Mouse (Mus musculus) cerebellum, adult 18-20 months (tissue): ENCODE measurements around the gene Creg1.
"Not testable (repeated sequence)": the region's sequence is repeated elsewhere in the genome, so short reads cannot be mapped to it uniquely, and the experiment has no call there.

ENCODE experiments used
- DNase-seq, 2 experiments: peaks; one replicate each; pipeline ENCODE4 v3.0.0; 2021

The Creg1 gene

DNA sequence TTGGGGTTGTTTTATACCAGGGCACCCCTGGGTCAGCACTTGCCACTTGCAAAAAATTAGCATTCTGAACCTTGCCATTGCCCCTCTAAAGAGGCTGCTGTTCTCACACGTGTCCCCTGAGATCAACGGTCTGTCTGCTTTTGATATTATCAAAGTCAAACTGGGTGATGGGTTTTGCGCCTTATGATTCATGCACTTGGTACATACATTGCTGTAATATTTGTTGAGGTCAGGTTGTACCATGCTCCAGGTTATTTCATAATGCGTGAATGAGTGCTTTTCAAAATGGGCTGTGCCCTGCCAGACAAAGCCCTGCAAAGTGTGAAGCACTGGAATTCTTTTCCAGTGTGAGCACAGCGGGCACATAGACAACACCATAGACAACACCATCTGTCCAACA lies 11.7 kb upstream of the Creg1 start:
- DNase-seq: no peak

DNA sequence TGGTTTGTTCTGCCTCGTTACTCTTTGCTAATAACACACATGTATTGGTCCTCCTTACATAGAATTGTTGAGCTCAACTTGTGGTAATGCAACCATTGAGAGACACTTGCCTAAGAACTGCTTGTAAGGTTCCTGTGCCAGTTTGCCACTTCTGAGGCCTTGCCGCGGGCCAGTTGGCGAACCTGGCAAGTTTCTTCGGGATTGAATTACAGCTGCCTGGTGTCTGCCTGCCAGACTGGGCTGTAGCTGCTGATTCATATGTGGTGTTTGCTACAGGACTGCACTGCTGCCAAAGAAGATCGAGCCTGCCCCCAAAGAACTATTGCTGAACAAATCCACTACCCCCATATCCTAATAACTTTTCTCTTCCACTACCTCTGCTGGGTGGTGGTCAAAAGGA lies 9.3 kb upstream of the Creg1 start:
- no peak for DNase-seq

DNA sequence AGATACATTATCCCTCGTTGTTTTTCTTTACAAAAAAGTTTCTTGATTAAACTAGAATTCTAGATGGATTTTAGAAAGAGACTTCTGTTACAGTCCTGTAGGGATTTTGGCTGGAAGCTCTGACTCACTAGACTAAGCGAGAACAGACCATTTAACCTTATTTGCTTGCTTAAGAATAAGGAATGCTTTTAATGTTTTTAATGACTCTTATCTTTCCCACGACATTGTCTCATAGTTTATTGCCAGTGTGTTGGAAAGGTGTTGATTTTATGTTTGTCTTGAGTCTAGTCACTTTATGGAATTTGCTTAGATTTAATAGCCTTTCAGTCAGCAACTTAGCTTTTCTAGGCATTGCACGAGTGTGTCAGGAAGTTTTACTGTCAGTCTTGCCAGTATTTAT lies 8.4 kb upstream of the Creg1 start:
- no peak for DNase-seq

GRCm38 (mm10) chr1:165761522-165762305 lies 1.8 kb upstream of the Creg1 start:
- DNase-seq: no peak

GRCm38 (mm10) chr1:165762498-165762897 lies 1.0 kb upstream of the Creg1 start:
- not testable (repeated sequence) for DNase-seq

DNA sequence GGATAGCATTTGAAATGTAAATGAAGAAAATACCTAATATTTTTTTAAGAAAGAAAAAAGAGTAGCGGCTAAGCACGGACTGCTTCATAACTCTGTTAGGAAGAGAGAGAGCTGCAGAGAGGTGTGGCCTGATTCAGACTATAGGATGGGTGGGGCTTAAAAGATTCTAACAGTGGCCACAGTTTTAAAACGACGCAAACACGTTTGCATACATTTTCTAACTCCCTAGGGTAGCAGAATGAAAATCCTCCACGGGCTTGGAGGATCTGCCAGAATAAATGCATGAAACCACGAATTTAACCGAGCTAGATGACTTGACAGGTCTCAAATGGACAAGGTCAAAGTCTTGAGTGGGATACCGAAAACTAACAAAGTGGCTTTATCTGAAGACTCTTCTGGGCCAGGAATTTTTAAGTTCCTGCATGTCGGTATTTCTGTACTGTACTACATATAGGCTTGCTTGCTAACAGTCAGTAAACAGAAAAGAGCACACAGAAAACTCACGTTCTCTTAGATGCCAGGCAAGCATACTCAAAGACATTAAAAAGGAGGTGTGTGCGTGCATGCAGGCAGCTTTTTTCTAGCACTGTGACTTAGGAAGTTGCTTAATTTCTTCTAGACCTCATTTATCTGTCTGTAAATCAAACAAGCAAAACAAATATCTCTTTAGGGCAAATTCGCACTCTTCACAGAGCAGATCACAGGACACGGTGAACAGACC lies 472 bp upstream of the Creg1 start:
- no peak for DNase-seq

DNA sequence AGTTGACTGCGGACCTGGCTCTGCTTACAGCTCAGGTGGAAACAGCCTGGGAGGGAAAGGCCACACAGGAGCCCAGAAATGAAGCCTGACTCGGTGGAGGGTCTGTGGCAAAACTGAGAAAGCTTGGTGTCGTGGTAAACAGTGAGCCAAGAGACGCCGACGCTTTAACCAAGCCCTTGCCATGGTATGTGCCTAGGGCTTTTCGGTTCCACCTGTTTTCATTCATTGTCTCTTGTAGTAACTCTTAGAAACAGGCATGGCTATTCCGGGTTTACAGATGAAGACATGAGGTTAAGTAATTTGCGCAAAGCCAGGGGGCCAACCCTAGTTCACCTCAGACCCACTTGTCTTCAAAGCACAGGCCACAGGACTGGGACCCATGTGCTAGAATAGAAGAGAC lies 1.0 kb downstream of the Creg1 start:
- DNase-seq: no peak

- DNase-seq: no peak
These were observed 1.5 kb downstream of the Creg1 start for GRCm38 (mm10) chr1:165765041-165765440.

DNA sequence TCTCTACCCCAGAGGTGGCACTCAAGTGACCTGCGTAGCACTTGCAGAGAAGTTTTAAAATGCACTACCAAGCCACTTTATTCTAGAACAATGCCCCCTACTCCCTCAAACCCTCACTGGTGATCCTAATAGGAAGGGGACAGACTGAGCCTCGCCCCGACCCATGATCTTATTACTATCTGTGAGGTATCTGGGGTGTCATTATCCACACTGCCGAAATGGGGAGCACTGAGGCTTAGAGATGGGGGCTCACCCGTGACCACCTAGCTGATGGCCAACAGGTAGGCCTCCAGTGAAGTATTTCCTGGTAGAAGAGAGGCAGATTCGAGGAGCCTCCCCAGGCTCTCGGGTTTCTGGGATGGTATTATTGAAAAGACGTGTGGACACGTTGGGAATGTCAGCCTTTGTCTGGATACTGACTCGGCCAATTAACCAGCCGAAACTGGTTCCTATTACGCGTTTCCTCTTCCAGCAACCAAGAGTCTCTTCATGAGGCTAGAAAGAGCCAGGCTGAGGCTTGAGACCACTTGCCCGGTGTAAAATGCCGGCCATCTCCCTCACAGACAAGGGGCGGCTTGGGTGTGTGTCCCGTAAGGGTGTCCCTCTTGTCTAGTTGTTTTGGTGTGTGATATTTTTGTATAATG lies 2.2 kb downstream of the Creg1 start:
- no peak for DNase-seq

DNA sequence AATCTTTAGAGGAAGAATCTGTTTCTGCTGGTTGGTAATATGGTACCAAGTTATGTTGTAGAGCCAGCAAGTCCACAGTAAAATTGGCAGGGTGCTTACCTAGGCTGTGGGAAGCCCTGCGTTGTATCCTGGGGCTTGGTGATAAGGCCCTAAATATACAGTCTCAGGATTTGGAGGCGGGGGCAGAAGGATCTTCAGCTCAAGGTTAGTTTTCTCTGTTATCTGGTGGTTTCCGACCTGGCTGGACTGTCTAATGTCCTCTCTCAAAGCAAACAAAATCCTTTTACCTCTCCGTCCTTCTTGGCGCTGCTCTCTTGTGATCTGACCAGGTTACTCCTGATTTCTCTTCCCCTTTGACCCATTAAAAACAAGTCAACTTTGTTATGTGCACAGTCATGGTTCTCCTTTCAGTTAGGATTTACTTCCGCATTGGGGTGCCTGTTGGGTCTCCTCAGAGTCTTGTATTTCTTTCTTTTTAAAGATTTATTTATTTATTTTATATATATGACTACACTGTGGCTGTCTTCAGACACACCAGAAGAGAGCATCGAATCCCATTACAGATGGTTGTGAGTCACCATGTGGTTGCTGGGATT lies 2.8 kb downstream of the Creg1 start:
- no peak for DNase-seq

- DNase-seq: no peak
These were observed 5.5 kb downstream of the Creg1 start for GRCm38 (mm10) chr1:165768894-165769512.

DNA sequence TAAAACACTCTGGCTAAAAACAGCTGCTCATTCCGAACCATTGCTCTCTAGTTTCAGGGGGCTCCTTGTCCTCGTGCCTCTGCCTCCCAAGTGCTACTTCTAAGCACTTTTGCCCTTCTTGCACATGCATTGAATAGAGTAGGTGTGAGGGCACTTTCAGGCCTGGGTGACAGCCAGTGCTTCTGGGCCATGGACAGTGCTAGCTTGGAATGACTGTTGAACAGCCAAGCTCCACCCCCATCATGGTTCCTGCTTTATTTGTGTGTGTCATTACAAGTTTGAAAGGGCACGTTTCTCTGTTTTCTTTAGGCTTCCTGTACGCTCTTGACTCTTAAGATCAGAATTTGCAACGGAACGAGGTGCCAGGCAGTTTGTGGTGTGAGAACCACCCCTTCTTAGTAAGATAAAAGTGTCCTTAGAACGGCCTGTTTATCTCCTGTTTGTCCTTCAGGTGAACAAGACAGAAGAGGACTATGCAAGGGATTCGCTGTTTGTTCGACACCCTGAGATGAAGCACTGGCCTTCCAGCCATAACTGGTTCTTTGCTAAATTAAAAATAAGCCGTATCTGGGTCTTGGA lies 6.7 kb downstream of the Creg1 start:
- DNase-seq: no peak

GRCm38 (mm10) chr1:165771491-165771897 lies 7.9 kb downstream of the Creg1 start:
- DNase-seq: peak; percentile 63 to 72

GRCm38 (mm10) chr1:165771998-165772397 lies 8.5 kb downstream of the Creg1 start:
- no peak for DNase-seq

- peak; percentile 44 to 55 for DNase-seq
These were observed 12.2 kb downstream of the Creg1 start for GRCm38 (mm10) chr1:165775518-165776294.

DNA sequence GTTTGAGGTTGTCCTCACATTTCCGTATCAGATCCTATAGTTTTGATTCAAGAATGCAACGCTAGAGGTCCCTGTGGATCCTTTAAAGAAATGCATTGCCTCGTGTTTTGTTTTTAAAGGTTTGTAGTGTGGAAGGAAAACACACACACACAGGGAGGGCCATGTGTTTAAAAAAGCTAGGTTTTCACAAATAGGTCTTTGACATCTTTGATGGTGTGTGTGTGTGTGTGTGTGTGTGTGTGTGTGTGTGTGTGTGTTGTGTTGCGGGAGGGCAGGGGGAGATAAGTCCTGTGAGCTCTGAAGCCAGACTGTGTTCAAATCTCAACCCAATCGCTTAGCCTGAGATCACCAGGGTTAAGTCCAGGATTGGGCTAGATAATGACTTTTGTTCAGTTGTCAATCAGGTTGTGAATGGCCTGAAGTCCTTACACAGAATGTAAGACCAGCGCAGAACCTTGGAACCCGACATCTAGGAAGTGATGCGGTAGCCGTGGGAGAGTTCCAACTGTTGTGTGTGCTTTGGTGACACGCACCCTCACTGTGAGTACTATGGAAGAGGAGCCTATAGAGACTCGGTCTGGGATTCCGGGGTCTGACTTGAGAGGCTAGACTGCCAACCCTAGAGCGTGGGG lies 16.5 kb downstream of the Creg1 start:
- DNase-seq: no peak

DNA sequence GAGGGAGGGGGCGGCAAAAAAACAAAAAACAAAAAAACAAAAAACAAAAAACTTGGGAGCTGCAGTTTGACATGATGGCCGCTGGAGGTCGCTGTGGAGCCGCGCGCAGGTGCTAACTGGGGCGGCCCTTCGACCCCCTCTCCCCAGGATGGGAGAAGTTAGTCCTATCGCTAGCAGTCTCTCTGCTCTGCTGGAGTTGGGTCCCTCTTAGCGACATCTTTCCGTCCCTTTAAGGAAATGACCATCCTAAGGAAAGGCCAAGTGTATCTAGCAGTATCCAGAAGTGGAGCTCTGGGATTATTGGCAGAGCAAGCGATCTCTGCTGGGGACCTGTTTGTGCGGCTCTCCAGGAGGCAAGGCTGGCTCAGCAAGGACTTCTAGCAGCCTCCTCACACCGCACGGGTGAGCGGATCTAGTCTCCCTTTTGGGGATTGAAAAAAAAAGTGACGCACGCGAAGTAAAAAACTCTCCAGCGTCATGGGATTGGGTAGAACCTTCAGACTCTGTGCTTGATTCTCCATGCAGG lies 17.1 kb downstream of the Creg1 start:
- DNase-seq: peak in 1 of 2 experiments; percentile 31

GRCm38 (mm10) chr1:165781426-165781825 lies 17.9 kb downstream of the Creg1 start:
- DNase-seq: no peak

DNA sequence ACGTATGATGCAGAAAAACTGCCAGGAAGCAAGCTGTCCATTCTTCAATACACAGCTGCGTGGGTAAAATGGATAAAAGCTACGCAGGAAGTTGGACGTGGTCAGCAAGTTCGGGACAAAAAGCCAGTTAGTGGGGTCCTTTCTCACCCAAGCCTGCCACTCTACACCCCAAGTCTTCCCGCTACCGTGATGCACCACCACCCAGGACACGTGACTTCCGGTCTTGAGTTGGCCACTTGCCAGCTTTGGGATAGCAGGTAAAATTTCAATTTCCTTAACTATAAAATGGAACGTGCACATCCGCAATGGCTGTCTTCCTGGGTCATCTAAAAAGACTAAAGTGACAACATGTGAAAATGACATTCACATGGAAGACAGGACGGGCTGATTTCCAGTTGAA lies 18.4 kb downstream of the Creg1 start:
- DNase-seq: no peak

- DNase-seq: no peak
These were observed 22.8 kb downstream of the Creg1 start for GRCm38 (mm10) chr1:165786296-165786695.

DNA sequence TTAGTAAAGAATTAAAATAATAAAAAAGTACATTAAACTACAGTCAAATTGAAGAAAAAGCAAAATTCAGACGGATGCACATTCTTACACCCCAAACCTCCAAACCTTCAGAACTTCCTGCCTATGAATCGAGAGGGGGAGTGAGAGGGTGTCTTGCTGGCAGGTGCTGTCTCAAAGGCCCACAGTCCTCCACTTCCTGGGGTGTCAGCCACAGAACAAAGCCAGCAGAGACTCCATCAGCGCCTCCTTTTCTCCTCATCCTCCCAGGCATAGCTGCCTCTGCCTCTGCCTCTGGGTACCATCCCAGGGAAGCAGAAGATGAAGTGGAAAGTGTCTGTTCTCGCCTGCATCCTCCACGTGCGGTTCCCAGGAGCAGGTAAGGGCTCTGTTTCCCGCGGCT lies 25.0 kb downstream of the Creg1 start, which contains the start of gene Cd247:
TSS of gene Cd247 (plus strand) at position 171 of the 400 bp plus-strand sequence.
- DNase-seq: no peak
